Mouse (Mus musculus) left cerebral cortex, postnatal 25 days (tissue): ENCODE measurements around the gene Mvd. TPM values are rescaled to one million over a fixed set of nuclear protein-coding genes. Genes with fewer than 3 reads are reported as not detected.
A peak's percentile ranks its signal among the peaks of the same experiment; 100 is the strongest.

Experiments
- DNase-seq, 2 experiments: peaks; one replicate each; pipeline ENCODE4 v3.0.0; 2022; ENCODE audit warnings: low spot score in 2 of 2, mixed read lengths in 1 of 2
- intact Hi-C: fragments of 180-260 bp; cut with DNase I; formaldehyde crosslinking; loops from one replicate; pipeline ENCODE4 v1.15.1; 2025
- total RNA-seq, 2 experiments: library from RNA; stranded (reverse); gene quantifications; 2 replicates each; pipeline ENCODE4 v1.2.3; 2021

Mvd gene
- 10 to 100 TPM; 26.8 to 29.4 TPM for total RNA-seq

GRCm38 (mm10) chr8:122443262-122444006 is at the start of gene Mvd:
TSS of gene Mvd (minus strand) at chr8:122443422.
- DNase-seq: peak; percentile 100

GRCm38 (mm10) chr8:122488387-122488786 is 45.2 kb upstream of the Mvd start:
- no peak for DNase-seq
- intact Hi-C loops: no loop called here

More at GRCm38 (mm10) chr8:122443262-122444006, at the start of gene Mvd:
- intact Hi-C loops: loop anchor here (2.0 to 10.0 kb wide), 3 partner anchors 33 to 159 kb away; partner anchors contain the start of genes Ctu2, Piezo1, Rnf166 and Zfpm1

- no peak for DNase-seq
- intact Hi-C loops: no loop called here
These were observed 41.6 kb upstream of the Mvd start for GRCm38 (mm10) chr8:122484831-122485230.

DNA sequence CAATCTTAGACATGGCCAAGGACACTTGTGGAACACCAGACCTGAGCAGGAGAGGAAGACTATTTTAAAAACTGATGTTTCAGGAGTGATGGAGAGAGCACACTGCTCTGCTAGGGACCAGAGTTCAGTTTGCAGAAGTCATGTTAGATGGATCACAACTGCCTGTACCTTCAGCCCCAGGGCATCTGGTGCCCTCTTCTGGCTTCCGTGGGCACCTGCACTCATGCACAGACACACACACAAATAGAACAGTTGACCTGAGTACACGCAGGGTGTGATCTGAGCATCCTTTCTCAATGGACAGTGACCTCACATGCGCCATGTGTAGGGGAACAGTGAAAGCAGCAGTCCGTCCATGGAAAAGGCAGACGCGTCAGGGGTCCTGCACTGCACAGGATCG is 40.7 kb upstream of the Mvd start:
- intact Hi-C loops: no loop called here
- DNase-seq: no peak

DNA sequence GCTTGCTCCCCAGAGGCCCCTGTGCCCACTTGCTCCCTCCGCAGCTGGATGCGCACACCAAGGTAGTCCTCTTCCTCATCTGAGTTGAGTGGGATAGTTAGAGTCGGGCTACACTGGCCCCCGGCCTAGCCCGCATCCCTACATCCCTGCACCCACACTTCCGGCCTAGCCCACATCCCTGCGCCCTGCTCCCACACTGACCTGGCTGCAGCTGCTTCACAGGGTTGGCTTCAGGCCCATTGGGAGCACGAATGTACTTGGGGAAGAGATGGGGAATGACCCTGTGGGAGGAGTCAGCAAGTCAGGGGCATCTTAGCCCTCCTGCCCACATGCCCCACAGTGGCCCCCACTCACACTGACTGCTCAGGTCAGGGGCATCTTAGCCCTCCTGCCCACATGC is 39.2 kb upstream of the Mvd start:
- intact Hi-C loops: no loop called here
- DNase-seq: no peak

DNA sequence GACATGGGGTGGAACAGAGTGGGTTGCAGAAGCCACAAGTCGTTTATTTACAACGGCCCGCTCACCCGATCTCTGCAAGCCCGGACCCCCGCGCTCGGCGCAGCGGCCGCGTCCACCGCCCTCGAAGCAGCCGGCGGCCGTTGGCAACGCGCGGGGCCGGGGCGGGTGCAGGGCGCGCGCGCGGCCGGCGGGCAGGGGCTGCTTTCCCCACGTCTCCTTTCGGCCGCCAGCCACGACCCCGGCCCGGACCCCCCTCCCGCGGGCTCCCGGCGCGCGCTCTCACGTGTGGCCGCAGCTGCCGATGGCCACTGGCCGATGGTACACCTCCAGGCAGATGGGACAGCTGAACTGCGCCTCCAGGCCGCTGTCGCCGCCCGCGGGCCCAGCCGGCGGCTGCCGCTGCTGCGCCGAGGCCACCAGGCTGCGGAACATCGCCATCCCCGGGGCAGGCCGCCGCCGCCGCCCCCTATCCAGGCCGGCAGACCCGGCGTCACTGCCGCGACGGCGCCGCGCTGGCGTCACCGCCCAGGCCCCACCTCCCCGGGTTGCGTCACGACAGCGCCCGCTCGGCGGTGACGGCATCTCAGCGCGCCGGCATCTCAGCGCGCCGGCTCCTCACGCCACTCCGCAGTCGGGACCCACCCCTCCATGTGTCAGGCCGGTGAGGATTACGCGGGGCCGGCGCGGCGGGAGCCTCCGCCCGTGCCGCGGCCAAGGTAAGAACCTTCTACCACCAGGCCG is 32.5 kb upstream of the Mvd start, which contains the start of the genes Rnf166 and Ctu2:
Rnf166 (minus strand) TSS at position 485 of the 741 bp plus-strand sequence.
Ctu2 (plus strand) TSS at position 564 of the 741 bp plus-strand sequence.
- peak; percentile 93 to 95 for DNase-seq
- intact Hi-C loops: loop anchor here (2.0 kb wide), 3 partner anchors 15 to 99 kb away; partner anchors contain the start of genes Mvd, Snai3 and Zc3h18

DNA sequence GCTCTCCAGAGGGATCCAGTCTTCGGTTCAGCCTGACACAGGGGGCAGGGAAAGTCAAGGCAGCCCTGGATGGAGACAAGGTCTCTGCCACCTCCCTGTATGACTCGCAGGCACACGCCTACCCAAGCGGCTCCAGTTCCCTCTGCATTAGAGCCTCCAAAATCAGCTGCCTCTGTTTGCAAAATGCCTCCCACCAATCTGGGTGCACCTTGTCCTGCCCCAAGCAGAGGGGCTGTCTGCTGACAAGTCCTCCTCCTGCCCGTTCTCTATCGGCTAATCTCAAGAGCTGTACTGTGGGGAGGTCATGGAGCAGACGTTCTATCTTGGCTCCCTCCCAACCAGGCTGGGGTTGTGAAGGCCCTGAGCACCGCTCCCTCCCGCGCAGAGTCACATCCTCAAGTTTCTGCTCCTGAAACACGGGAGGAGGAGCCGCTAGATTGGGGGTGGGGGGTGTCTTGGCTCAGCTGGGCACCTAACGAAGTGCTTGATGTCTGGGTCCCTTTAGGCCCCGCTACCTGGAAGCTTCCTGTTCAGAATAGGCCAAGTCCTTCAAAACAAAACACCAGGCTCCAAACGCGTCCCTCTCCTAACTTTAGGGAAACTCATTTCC is 31.8 kb upstream of the Mvd start:
- intact Hi-C loops: loop anchor here (2.0 kb wide), 1 partner anchor 14 kb away; the partner anchor contains the start of gene Snai3
- DNase-seq: peak in 1 of 2 experiments; percentile 40

GRCm38 (mm10) chr8:122473911-122474421 is 30.7 kb upstream of the Mvd start:
- peak in 1 of 2 experiments; percentile 49 for DNase-seq
- intact Hi-C loops: loop anchor here (2.0 kb wide), 1 partner anchor 13 kb away; the partner anchor contains the start of gene Snai3

- intact Hi-C loops: no loop called here
- no peak for DNase-seq
These were observed 27.5 kb upstream of the Mvd start for GRCm38 (mm10) chr8:122470691-122471090.

DNA sequence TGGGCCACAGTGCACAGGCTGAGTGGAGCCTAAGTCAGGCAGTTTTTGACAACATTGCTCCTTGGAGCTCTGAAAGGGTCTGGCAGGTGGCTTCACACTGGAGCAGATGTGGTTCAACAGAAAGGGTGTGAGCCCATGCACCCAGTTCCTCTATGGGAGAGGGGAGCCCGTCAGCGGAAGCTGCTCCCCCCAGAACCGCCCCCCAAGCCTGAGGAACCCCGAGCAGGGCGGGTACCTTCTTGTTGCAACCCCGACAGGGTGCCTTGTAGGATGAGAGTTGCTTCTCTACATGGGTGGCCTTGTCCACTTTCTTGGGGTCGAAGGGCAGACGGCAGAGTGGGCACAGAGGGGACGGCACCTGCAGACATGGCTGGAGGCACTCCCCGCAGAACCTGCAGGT is 26.7 kb upstream of the Mvd start:
- intact Hi-C loops: no loop called here
- DNase-seq: no peak

- DNase-seq: no peak
- intact Hi-C loops: no loop called here
These were observed 26.2 kb upstream of the Mvd start for GRCm38 (mm10) chr8:122469407-122469806.

GRCm38 (mm10) chr8:122467816-122468215 is 24.6 kb upstream of the Mvd start:
- no peak for DNase-seq
- intact Hi-C loops: no loop called here

DNA sequence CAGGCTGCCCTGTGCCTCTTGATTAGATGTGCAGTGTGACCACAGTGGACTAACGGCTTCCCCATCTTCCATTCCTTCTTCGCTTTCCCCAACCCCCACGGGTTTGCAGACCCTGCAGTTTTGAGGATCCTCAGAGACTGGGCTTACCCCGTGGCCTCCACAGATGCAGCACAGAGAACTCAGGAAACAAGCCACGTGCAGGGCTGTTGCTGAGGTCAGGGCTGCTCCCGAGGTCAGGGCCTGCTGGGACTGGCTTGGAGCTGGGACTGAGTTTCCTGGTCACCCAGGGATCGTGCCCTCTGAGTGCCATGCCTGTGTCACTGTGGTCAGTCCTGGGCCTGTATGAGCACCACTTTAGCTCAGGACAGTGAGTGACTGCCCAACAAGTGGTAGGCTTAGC is 21.8 kb upstream of the Mvd start:
- intact Hi-C loops: no loop called here
- no peak for DNase-seq

GRCm38 (mm10) chr8:122463651-122464640 is 20.7 kb upstream of the Mvd start:
- DNase-seq: no peak
- intact Hi-C loops: no loop called here

DNA sequence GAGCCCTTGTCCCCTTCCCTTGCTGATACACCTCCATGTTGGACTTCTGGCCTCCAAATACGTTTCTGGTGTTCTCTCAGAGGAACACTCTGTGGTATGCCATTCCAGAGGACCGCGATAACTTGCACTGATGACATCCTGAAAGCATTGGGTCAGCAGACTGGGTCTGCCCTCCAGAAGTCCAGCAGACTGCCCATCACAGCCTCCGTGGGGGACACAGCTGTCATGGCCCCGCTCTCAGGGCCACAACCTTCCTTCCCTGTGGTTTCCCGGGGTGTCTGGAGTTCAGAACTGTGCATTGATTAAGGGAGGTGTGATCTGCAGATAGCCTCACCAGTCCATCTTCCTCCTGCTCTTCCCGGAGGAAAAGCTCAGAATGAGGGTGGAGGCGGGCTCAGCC is 19.3 kb upstream of the Mvd start:
- intact Hi-C loops: no loop called here
- DNase-seq: no peak

DNA sequence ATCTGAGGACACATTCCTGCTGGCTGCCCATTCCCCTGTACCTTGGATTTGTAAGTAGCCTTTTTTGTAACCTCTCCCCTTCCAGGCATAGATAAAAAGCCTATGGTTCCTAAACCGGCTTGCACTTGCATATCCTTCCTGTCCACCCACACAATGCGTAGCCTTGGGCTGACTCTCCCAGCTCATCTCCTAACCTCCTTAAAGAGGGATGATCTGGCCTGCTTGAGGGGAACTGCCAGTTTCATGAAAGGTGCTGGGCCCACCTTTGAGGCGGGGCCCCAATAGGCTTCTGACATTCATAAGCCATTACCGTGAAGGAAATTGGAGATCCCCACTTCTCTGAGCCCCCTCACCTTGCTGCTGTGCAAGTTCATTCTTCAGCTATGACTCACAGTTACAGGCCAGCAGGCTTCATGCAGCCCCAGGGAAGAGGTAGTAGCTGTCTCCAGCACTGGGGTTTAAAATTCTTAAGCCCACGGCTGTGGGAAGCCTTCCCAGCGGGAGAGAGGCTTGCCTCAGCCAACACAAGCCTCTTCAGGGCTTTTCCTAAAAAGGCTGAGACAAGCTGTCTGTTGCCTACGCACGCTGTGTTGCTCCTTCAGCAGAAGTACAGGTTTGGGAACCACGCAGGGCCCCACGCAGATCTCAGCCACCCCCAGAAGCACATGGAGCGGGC is 18.4 kb upstream of the Mvd start:
- DNase-seq: peak; percentile 67 to 97
- intact Hi-C loops: loop anchor here (2.0 kb wide), 1 partner anchor 13 kb away; no protein-coding TSS in a partner anchor

DNA sequence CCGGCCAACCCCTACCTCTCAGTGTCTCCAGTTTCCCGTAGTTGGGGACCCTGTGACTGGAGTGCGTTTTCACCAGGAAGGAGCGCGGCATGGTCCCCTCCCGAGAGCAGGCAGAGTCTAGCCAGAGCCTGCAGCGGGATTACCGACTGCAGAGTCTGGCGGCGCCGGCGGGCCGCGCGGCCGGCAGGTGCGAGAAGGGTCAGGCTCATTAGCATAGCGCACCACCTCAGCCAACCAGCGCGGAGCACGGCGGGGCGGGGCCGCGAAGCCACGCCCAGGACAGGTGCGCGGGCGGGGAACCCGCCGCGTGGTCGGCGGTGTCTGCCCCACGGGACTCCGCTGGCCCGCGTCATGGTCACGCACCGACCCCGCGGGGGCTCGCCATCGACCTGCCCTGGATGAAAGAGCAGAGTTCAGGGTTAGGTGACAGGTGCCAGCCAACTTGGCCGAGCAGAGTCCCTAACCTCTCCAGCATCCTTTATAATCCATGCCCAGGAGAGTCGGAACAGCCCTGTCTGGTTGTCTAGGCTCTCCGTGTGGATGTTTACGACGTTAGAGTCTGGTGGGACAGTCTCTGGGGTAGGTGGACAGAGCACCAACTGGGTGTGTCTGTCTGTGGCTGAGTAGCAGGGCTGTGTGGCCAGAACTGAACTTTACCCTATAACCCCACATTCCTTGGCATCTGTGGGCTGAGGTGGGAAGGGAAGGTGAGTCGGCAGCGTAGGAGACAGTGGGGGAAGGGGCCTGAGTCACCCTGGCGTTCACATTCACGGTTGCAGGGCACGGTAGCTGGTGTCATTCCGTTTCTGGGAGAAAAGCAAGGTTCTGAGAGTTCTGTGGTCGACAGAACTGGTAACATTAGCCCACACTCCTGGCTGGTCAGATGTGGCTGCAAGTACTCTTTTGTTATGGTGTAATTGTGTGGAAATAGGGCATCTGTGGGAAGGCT is 17.6 kb upstream of the Mvd start, which contains the start of gene Snai3:
Snai3 (minus strand) TSS at position 210 of the 949 bp plus-strand sequence.
- intact Hi-C loops: loop anchor here (2.0 kb wide), 1 partner anchor 14 kb away; no protein-coding TSS in a partner anchor
- DNase-seq: no peak
